17 mouse cellular contexts compared by ENCODE assay signal in the genomic region with DNA sequence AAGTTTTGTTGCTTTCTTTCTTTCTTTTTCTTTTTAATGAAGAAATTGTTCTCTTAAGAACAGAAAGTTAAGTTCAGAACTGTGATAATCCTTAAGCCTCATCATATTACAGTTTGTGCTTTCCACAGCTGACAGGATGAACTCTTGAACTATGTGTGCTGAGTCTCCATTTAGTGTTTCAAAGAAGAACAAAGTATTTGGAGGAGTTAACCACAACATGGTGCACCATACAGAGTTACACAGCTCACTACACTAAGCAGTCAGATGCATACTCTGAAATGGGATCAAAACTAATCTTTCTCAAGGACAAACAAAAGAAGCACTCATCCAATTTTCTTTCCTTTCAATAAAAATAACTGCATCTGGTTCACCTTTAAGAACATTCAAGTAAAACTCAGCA.
"Had no signal": no experiment of that assay in that cellular context is flagged by ENCODE, and none has a peak within 500 bp of the region (broad histone marks: within the 10 kb centered on the region; RNA-seq: fewer than 3 reads in every experiment).

No protein-coding gene starts in this region.

- DNase-seq: liver, postnatal 0 days; lung, adult 2 months; lung, postnatal 14 days; lung, postnatal 36 days; right cerebral cortex, postnatal 14 days; thymus, adult 2 months; thymus, postnatal 25 days; thymus, postnatal 4 days had no signal

- ATAC-seq: liver, postnatal 0 days; lung, postnatal 0 days; midbrain, embryonic 15.5 days had no signal

- H3K4me1 ChIP-seq: lung, embryonic 15.5 days; midbrain, embryonic 15.5 days; neural tube, embryonic 13.5 days; stomach, embryonic 15.5 days had no signal

- H3K9ac ChIP-seq: liver, postnatal 0 days; lung, embryonic 15.5 days; midbrain, embryonic 12.5 days; midbrain, embryonic 15.5 days; neural tube, embryonic 13.5 days; stomach, embryonic 15.5 days had no signal

- H3K27me3 ChIP-seq: lung, embryonic 15.5 days; megakaryocyte, embryonic 14.5 days; midbrain, embryonic 12.5 days; midbrain, embryonic 15.5 days; neural tube, embryonic 13.5 days; stomach, embryonic 15.5 days had no signal

- H3K4me2 ChIP-seq: lung, embryonic 15.5 days; midbrain, embryonic 12.5 days; midbrain, embryonic 15.5 days; neural tube, embryonic 13.5 days; stomach, embryonic 15.5 days had no signal

- H3K9me3 ChIP-seq: lung, embryonic 15.5 days; megakaryocyte, embryonic 14.5 days; midbrain, embryonic 12.5 days; midbrain, embryonic 15.5 days; neural tube, embryonic 13.5 days; stomach, embryonic 15.5 days had no signal

- H3K4me3 ChIP-seq: lung, embryonic 15.5 days; megakaryocyte, embryonic 14.5 days; midbrain, embryonic 12.5 days; midbrain, embryonic 15.5 days; neural tube, embryonic 13.5 days; stomach, embryonic 15.5 days had no signal

- H3K36me3 ChIP-seq: lung, embryonic 15.5 days; midbrain, embryonic 12.5 days; midbrain, embryonic 15.5 days; stomach, embryonic 15.5 days had no signal

- H3K27ac ChIP-seq: lung, embryonic 15.5 days; macrophage; midbrain, embryonic 12.5 days; midbrain, embryonic 15.5 days; neural tube, embryonic 13.5 days; stomach, embryonic 15.5 days; stomach, postnatal 0 days had no signal
